In the genomic region with DNA sequence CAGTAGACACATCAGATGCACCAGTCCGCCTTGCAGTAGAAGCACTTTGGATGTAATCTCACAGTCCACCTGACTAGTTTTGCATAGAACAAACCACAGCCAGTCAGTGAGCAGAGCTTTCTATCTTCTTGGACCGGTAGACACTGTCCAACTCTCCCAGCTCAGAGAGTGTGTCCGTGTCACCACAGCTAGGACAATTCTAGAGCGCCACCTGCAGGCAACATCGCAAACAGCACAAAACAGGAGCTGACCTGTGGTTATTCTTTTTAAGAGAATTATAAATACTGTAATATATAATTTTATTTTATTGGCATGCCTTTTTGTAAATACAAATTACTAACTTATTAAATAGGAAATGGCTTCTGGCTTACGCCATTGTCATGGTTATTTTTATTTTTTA, we compare ENCODE assay signal across 9 mouse cellular contexts. TPM values are rescaled to one million over a fixed set of nuclear protein-coding genes. Genes with fewer than 3 reads are reported as not detected.
DNase-seq lines count a peak whose midpoint lies in the region; ATAC-seq lines count a peak whose summit lies in the region.
"Had no signal": no experiment of that assay in that cellular context is flagged by ENCODE, and none has a peak within 500 bp of the region (broad histone marks: within the 10 kb centered on the region; RNA-seq: fewer than 3 reads in every experiment).

No protein-coding gene starts in this region.

- no peak overlapping the region for H3K4me3 ChIP-seq in midbrain, embryonic 14.5 days (replicated peaks; ENCODE audit: low read depth, low read length)
- no peak overlapping the region for H3K4me3 ChIP-seq in midbrain, embryonic 15.5 days
- H3K4me3 ChIP-seq: heart, embryonic 13.5 days; myocyte had no signal

- H3K9ac ChIP-seq in midbrain, embryonic 14.5 days (replicated peaks; ENCODE audit: low read length), result no peak overlapping the region
- no peak overlapping the region for H3K9ac ChIP-seq in midbrain, embryonic 15.5 days
- H3K9ac ChIP-seq: heart, embryonic 13.5 days had no signal

- no peak for ATAC-seq in midbrain, embryonic 14.5 days (ENCODE audit: low FRiP score, low TSS enrichment)
- no peak for ATAC-seq in midbrain, embryonic 15.5 days (replicated peaks)

- peaks cover 40% of the 10 kb centered on the region for H3K27me3 ChIP-seq in midbrain, embryonic 14.5 days (ENCODE audit: control insufficient read depth, insufficient read depth, low read length)
- H3K27me3 ChIP-seq in midbrain, embryonic 15.5 days (replicated peaks), result peaks cover 36% of the 10 kb centered on the region

- H3K9me3 ChIP-seq in midbrain, embryonic 14.5 days (ENCODE audit: control insufficient read depth, low read length), result no peaks in the 10 kb centered on the region
- H3K9me3 ChIP-seq in midbrain, embryonic 15.5 days, result no peaks in the 10 kb centered on the region
- H3K9me3 ChIP-seq: heart, embryonic 13.5 days had no signal

- 25% methylated on average over 6 of the region's 6 CpGs for WGBS in midbrain, embryonic 14.5 days
- 29% methylated on average over 6 of the region's 6 CpGs for WGBS in midbrain, embryonic 15.5 days

- peaks cover 16% of the 10 kb centered on the region for H3K4me1 ChIP-seq in midbrain, embryonic 14.5 days (ENCODE audit: control insufficient read depth, insufficient read depth, low read length)
- peaks cover 18% of the 10 kb centered on the region for H3K4me1 ChIP-seq in midbrain, embryonic 15.5 days

- intact Hi-C loops in left cerebral cortex, postnatal 4 days (cut with DNase I), result no loop called here

- H3K4me2 ChIP-seq in midbrain, embryonic 14.5 days (ENCODE audit: low read length), result no peak overlapping the region
- H3K4me2 ChIP-seq in midbrain, embryonic 15.5 days, result no peak overlapping the region
- H3K4me2 ChIP-seq: heart, embryonic 13.5 days had no signal

- H3K36me3 ChIP-seq in midbrain, embryonic 14.5 days (ENCODE audit: control insufficient read depth, insufficient read depth, low read length), result peaks cover 28% of the 10 kb centered on the region
- peaks cover 16% of the 10 kb centered on the region for H3K36me3 ChIP-seq in midbrain, embryonic 15.5 days (replicated peaks)
- H3K36me3 ChIP-seq: heart, embryonic 13.5 days had no signal

- peak; percentile 82 for DNase-seq in midbrain, embryonic 14.5 days
- DNase-seq in T-cell, adult 2 months (ENCODE audit: low spot score), result peak; percentile 10
- peak; percentile 59 for DNase-seq in cerebellum, adult 8-10 months
- peak; percentile 78 for DNase-seq in heart, postnatal 4 days
- peak; percentile 74 for DNase-seq in left cerebral cortex, postnatal 4 days
- DNase-seq in right cerebral cortex, postnatal 14 days, result peak; percentile 67

- no peak overlapping the region for H3K27ac ChIP-seq in midbrain, embryonic 14.5 days (replicated peaks; ENCODE audit: low read depth, low read length)
- H3K27ac ChIP-seq in midbrain, embryonic 15.5 days, result no peak overlapping the region
- H3K27ac ChIP-seq: heart, embryonic 13.5 days had no signal

RNA-seq across cellular contexts. Expression of a gene that starts 4.6 kb away (rescaled TPM):
- polyA plus RNA-seq in midbrain, embryonic 14.5 days (2014; fragmentation: Nextera tagmentation; extraction: Ambion mirVana), result not detected in 2 replicates
- polyA plus RNA-seq in midbrain, embryonic 15.5 days (2015; fragmentation: Nextera tagmentation; extraction: Ambion mirVana), result not detected in 2 replicates
- total RNA-seq in heart, postnatal 4 days (2021), result under 1 TPM; 0.26 to 0.68 TPM
- not detected for total RNA-seq in left cerebral cortex, postnatal 4 days (2021)
- polyA plus RNA-seq: heart, embryonic 13.5 days; myocyte had no signal

RNA-seq across cellular contexts. Expression of a gene that starts 35.8 kb away (rescaled TPM):
- polyA plus RNA-seq in midbrain, embryonic 14.5 days (2014; fragmentation: Nextera tagmentation; extraction: Ambion mirVana), result 0.09 and 0.11 TPM in 2 replicates
- 0.09 TPM in 1 of 2 replicates, not detected in the other for polyA plus RNA-seq in midbrain, embryonic 15.5 days (2015; fragmentation: Nextera tagmentation; extraction: Ambion mirVana)
- 1 to 10 TPM; 3.2 to 4.2 TPM for total RNA-seq in heart, postnatal 4 days (2021)
- 1 to 10 TPM in 1 of 2 experiments, under 1 TPM in 1; 0.70 to 1.0 TPM for total RNA-seq in left cerebral cortex, postnatal 4 days (2021)

Comparison
In these comparisons a context has a peak if more than half of its experiments do, and no peak if none do; other contexts are left out.
1. DNase-seq: peak in every context shown above with its lines; median percentile 82 in midbrain, embryonic 14.5 days; 78 in heart, postnatal 4 days; 74 in left cerebral cortex, postnatal 4 days; 67 in right cerebral cortex, postnatal 14 days; 59 in cerebellum, adult 8-10 months; 10 in T-cell, adult 2 months.